Mouse (Mus musculus): ENCODE measurements around the gene Tmc1.

The Tmc1 gene

DNA sequence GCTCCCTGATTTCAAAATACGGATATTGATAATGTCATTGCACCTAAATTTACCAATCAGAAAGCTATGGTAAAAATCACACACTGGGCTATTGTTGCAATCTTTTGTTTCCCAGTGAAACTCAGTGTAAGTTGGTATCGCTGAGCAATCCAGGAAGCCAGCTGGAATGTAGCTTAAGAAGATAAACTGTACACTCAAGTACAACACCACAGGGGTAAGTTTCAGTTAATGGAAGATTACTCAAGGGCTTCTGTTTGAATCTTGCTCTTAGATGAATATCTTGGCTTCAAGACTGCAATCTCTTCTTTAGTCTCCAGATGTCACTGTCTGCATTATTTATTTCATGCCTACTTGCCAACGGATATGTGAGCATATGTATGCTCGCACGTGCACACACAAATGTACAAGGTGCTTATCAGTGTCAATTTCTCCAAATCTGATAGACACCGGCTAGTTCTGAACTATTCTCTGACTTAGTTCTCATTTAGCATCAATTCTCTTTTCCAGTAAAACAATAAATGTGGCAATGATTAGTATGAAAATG is 156.4 kb downstream of the Tmc1 start:
- no peak for DNase-seq (ENCODE audit: low spot score)

DNA sequence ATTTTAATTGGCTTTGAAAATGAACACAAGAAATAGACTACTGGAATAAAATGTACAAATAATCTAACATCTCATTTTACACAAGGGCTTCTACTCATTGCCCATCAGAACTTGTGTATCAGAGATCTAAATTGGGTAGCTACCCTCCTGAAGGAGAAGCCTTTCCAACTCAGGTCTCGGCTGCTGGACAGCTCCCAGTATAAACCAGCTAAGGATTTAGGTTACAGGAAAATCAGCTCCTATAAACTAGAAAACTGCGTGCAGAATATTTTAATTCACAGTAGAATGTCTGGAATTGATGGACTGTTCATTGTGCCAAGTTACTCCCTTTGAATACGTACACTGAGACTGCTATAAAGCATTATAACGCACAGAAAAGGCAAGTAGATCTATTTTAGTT is 158.0 kb downstream of the Tmc1 start:
- no peak for DNase-seq (ENCODE audit: low spot score)

DNA sequence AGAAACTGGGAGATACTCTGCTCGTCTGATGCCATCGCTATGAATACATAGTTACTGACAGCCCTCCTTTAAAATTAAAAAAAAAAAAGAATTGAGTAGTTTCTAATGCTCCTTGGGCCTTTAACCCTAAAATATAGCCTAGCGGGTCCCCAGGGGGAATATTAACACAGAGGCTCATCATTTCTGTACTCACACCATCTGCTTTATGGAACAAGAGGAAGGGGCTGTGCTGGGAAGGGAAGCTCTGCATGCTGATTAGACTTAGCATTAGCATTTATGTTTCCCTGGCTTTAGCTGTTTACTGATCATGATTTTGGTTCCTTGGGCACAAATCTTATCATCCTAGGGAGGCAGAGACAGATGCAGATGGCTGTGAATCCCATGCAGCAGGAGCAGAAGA is 159.0 kb downstream of the Tmc1 start:
- no peak for DNase-seq (ENCODE audit: low spot score)

DNA sequence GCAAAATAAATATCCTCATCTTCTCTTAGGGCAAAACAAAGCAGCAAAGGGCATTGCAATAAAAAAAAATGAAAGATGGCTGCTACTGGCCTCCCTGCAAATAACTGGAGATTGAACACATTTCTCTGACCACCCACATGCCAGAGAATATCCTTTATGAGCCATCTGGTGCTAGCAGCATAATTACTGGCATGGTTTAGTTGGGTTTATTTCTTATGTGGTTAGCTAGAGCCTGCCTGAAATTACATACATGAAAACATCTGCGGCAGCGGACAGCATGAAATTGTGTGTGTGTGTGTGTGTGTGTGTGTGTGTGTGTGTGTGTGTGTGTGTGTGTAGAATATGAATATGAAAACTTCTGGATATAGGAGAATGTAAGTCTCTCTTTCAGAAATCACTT is 161.2 kb downstream of the Tmc1 start:
- DNase-seq (ENCODE audit: low spot score) = no peak

DNA sequence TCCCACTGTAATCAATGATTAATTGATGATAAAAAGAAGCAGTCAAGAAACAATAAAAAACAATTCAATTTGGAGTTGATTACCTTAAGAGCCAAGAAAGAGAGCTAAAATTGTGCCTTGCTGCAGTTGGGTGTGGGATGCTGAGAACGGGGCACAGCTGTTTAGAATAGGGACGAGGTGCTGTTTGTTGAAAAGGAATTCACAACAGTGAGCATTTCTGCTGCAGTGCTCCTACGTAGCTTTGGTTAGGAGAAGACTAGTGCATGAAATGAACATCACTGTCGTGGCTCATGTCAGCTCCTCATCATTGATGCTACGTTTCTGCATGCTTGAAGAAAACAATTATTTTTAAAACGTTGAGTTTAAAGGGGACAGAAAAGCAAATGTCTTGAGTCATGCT is 166.7 kb downstream of the Tmc1 start:
- no peak for DNase-seq (ENCODE audit: low spot score)

DNA sequence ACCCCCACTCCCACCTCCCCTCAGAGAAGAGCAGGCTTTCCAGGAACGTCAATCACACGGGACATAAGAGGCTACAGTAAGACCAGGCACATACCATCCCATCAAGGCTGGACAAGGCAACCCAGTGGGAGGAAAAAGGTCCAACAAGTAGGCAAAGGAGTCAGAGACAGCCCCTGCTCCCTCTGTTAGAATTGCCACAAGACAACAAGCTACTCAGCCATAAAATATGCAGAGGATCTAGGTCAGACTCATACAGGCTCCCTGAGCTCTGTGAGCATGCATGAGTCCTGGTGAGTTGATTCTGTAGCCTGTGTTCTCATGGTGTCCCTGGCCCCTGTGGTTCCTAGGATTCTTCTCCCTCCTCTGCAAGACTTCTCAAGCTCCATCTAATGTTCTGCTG is 178.3 kb downstream of the Tmc1 start:
- no peak for DNase-seq (ENCODE audit: low spot score)

DNA sequence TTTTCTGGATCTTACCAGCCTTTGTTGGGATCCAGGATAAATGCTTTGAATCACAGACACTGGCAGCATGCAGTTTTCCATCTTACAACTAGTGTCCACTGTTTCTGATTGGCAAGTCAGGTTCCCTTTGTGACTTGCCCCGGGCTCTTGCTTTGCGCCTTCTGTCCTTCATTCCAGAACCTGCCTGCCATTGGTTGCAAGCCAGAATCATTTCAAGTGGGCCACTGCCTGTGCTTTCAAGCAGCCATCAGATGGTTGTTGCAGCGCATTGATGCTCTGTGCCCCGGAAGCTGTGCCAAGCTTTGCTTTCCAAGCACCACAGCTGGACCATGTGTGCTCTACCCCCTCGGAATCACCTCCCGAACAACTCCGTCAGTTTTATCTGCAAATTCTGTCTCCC is 180.1 kb downstream of the Tmc1 start:
- no peak for DNase-seq (ENCODE audit: low spot score)

DNA sequence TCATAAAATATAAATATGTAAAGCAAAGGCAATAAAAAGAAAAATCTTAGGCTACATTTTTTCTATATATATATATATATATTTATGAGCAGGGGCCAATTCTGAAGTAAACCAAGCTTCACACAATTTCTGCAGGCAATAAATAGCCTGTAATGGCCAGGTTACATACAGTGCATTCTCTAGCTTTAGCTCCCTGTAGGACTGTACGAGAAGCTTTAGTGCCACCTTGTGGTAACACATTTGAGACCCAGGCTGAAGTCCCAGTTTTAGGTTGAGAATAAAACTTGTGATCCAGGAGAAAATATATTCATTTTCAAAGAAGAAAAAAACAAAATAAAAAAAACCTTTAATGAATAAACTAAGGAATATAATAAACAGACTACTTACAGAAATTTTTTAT is 189.8 kb downstream of the Tmc1 start:
- no peak for DNase-seq (ENCODE audit: low spot score)

DNA sequence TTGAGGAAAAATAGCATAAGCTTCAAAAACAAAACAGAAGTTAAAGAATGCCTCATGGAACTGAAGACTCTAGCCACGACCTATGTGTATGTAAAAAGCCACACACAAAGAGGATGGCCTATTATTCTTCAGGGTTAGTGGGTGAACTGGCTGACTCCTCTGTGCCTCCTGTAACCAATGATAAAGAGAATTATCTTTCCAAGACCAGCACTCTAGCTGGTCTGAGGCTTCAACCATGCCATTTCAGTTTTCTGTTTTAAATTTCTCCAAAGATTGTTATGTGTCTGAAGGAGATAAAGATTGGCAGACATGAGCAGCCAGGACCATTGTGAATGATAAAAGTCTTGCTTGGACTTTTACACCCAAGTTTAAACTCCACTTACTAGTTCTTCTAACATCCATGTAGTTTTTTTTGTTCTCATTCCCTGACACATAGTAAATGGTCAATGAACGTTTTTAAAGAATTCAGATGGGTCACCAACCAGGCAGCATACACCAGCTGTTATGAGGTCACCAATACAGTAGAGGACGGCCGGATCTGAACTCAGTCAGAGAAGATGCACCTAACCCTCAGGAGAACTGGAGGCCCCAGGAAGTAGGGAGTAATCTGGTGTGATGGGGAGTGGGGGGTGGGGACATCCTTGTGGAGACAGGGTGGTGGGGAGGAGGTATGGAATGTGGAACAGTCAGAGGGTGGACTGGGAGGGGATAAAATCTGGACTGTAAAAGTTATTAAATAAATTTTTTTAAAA is 192.2 kb downstream of the Tmc1 start:
- no peak for DNase-seq (ENCODE audit: low spot score)

DNA sequence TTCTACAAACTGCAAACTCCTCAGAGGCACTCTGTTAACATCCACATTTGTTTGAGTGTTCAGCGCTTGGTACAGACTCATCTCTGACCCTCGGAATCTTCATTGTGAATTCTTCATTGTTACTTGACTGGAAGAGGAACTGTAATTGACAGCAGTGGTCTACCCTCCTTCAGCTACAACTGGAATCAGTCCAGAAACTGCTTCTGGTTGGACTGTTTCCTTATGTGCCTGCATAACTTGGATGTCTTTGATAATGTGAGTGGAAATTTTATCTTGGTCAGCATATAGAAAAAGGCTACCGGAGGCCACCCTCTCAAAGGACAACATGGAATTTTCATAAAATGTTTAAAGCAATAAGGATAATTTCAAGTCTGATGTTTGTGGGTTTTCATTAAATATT is 192.9 kb downstream of the Tmc1 start:
- no peak for DNase-seq (ENCODE audit: low spot score)

DNA sequence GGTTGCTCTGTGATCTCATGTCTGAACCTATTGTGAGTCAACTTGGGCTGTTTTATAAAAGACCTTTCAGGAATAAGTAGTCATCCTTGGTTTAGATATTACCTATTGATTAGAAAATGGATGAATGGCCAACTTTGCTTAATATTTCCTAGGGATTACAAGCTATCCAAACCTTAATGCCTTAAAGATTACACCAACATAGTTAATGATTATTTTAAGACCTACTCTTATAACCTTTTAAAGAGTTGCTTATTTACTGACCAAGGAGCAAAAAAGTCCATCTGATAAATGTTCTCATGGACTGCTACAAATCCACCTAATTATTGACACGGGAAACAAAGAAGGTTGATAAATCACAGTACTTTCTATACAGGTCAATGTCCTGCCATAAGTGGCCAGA is 209.4 kb downstream of the Tmc1 start:
- DNase-seq (ENCODE audit: low spot score) = no peak
